Comparison of ENCODE assay signal across 15 mouse cellular contexts in genomic region chr14:23792076-23792475, GRCm38 (mm10).
DNase-seq lines count a peak whose midpoint lies in the region; TF ChIP-seq lines count a peak whose summit lies in the region.
"Had no signal": no experiment of that assay in that cellular context is flagged by ENCODE, and none has a peak within 500 bp of the region (broad histone marks: within the 10 kb centered on the region; RNA-seq: fewer than 3 reads in every experiment).

No protein-coding gene starts in this region.

- DNase-seq in gastrocnemius, adult 2 months: peak; percentile 44
- DNase-seq in gastrocnemius, postnatal 4 days (ENCODE audit: low spot score in 2 of 2): no peak
- no peak for DNase-seq in layer of hippocampus, adult 2 months (ENCODE audit: low spot score in 2 of 2)
- no peak for DNase-seq in layer of hippocampus, postnatal 25 days (ENCODE audit: extremely low spot score in 1 of 2, low spot score in 1 of 2)
- DNase-seq in adrenal gland, adult 2 months: peak; percentile 75
- no peak for DNase-seq in right cerebral cortex, postnatal 10 days (ENCODE audit: low spot score in 2 of 2)
- DNase-seq in adipocyte (ENCODE audit: low spot score): no peak
- DNase-seq: thymus, adult 18-20 months had no signal

- peak overlapping the region; percentile 41 for H3K27ac ChIP-seq in gastrocnemius, adult 2 months
- peak overlapping the region; percentile 21; the same call in 1 of the 2 replicates for H3K27ac ChIP-seq in layer of hippocampus, adult 2 months
- 0 out of 2 replicates have a peak overlapping the region, but pooled peaks have one; percentile 10 for H3K27ac ChIP-seq in cortical plate, adult 2 months (ENCODE audit: insufficient read depth, low read length)
- H3K27ac ChIP-seq: embryonic facial prominence, embryonic 15.5 days; forebrain, embryonic 15.5 days; heart, embryonic 15.5 days; hindbrain, embryonic 15.5 days; kidney, embryonic 15.5 days; limb, embryonic 10.5 days had no signal

- intact Hi-C loops in gastrocnemius, adult 2 months (cut with DNase I): loop anchor here (5.0 kb wide), 1 partner anchor 210 kb away; no protein-coding TSS in a partner anchor

- no peak overlapping the region for H3K4me3 ChIP-seq in gastrocnemius, adult 2 months
- H3K4me3 ChIP-seq in layer of hippocampus, adult 2 months: no peak overlapping the region
- no peak overlapping the region for H3K4me3 ChIP-seq in cortical plate, adult 2 months (ENCODE audit: insufficient read depth, low read length)
- H3K4me3 ChIP-seq: embryonic facial prominence, embryonic 15.5 days; forebrain, embryonic 15.5 days; heart, embryonic 15.5 days; hindbrain, embryonic 15.5 days; kidney, embryonic 15.5 days; limb, embryonic 10.5 days had no signal

- TF ChIP-seq CTCF in gastrocnemius, adult 2 months (IDR thresholded peaks at IDR 0.05): no peak
- no peak for TF ChIP-seq CTCF in layer of hippocampus, adult 2 months (conservative IDR thresholded peaks at IDR 0.05)
- TF ChIP-seq CTCF in cortical plate, adult 2 months (IDR thresholded peaks at IDR 0.05; ENCODE audit: extremely low read depth, insufficient read depth, low read length): no peak

- no peak for TF ChIP-seq POLR2A in cortical plate, adult 2 months (IDR thresholded peaks at IDR 0.05; ENCODE audit: extremely low read depth, insufficient read depth, low read length)

- peaks cover 19% of the 10 kb centered on the region for H3K4me1 ChIP-seq in cortical plate, adult 2 months (ENCODE audit: control insufficient read depth, insufficient read depth, low read length)
- H3K4me1 ChIP-seq: heart, embryonic 15.5 days had no signal

Comparison
In these comparisons a context has a peak if more than half of its experiments do, and no peak if none do; other contexts are left out.
1. DNase-seq: peak in gastrocnemius, adult 2 months (single experiment) and adrenal gland, adult 2 months (single experiment); none in gastrocnemius, postnatal 4 days (0 of 2), layer of hippocampus, adult 2 months (0 of 2), layer of hippocampus, postnatal 25 days (0 of 2), right cerebral cortex, postnatal 10 days (0 of 2) and adipocyte (single experiment).
2. Peak in every context shown above with its lines, with median percentiles within 50 percentile points of each other: H3K27ac ChIP-seq.